Mouse (Mus musculus) forebrain, embryonic 11.5 days (tissue): ENCODE results near the gene Gm10643. TPM values are rescaled to one million over a fixed set of nuclear protein-coding genes. Genes with fewer than 3 reads are reported as not detected.
A peak's percentile ranks its signal among the peaks of the same experiment; 100 is the strongest.

Source experiments
- ATAC-seq: fragments of 200-750 bp; cut with Nextera tagmentation; replicated peaks from 2 replicates; pipeline ENCODE4 v1.8.0; 2017; ENCODE audit warnings: moderate TSS enrichment; ENCODE audit not compliant: low FRiP score
- DNase-seq: peaks from one replicate; pipeline ENCODE4 v3.0.0-alpha.2; 2017; ENCODE audit warnings: low spot score
- H3K27ac ChIP-seq: fragments of 300-500 bp; sonication (generic); 2 replicates; pipeline ENCODE4 v1.5.1; 2014; ENCODE audit warnings: low read depth, low read length
- H3K27me3 ChIP-seq: fragments of 300-500 bp; sonication (generic); 2 replicates; pipeline ENCODE4 v1.6.1; 2014; ENCODE audit warnings: mild to moderate bottlenecking, low read length, mixed read lengths; ENCODE audit not compliant: control insufficient read depth, insufficient read depth
- H3K36me3 ChIP-seq: fragments of 300-500 bp; sonication (generic); 2 replicates; pipeline ENCODE4 v1.6.1; 2014; ENCODE audit warnings: mild to moderate bottlenecking, low read length, moderate library complexity, mixed read lengths; ENCODE audit not compliant: control insufficient read depth, insufficient read depth
- H3K4me1 ChIP-seq: fragments of 300-500 bp; sonication (generic); replicated peaks from 2 replicates; pipeline ENCODE4 v1.6.1; 2014; ENCODE audit warnings: low read length, mixed read lengths; ENCODE audit not compliant: control insufficient read depth, insufficient read depth
- H3K4me2 ChIP-seq: fragments of 300-500 bp; sonication (generic); 2 replicates; pipeline ENCODE4 v1.6.1; 2014; ENCODE audit warnings: low read depth, mild to moderate bottlenecking, low read length, moderate library complexity, mixed read lengths; ENCODE audit not compliant: severe bottlenecking
- H3K4me3 ChIP-seq: fragments of 300-500 bp; sonication (generic); 2 replicates; pipeline ENCODE4 v1.5.1; 2014; ENCODE audit warnings: low read depth, low read length
- H3K9ac ChIP-seq: fragments of 300-500 bp; sonication (generic); 2 replicates; pipeline ENCODE4 v1.6.1; 2014; ENCODE audit warnings: low read length
- H3K9me3 ChIP-seq: fragments of 300-500 bp; sonication (generic); 2 replicates; pipeline ENCODE4 v1.6.1; 2016; ENCODE audit warnings: low read length, mixed read lengths; ENCODE audit not compliant: control insufficient read depth
- WGBS: fragments of 180-500 bp; shearing (Covaris S2); extraction: QIAGEN DNeasy Blood & Tissue Kit; methylation state at CpG from one replicate; pipeline ENCODE4 v1.1.7; 2014; 5-methylcytosine and 5-hydroxymethylcytosine counted together
- polyA plus RNA-seq: library from polyadenylated mRNA; unstranded; fragments of >200 nt; fragmentation: Nextera tagmentation; extraction: Ambion mirVana; gene quantifications from 2 replicates; pipeline ENCODE4 v1.2.1, GENCODE M21; 2014

Gm10643 gene
- polyA plus RNA-seq: 1.4 and 1.6 TPM in 2 replicates

GRCm38 (mm10) chr8:84065037-84065436, at the start of gene Gm10643:
Gene Gm10643 (minus strand): TSS chr8:84065137.
- ATAC-seq (no peak), DNase-seq (no peak)
- whole genome bisulfite sequencing: 82% methylated on average over 1 of the region's 1 CpGs
- Histone ChIP-seq H3K4me1 (peaks cover 2% of the 10 kb centered on the region; the same call in 1 of the 2 replicates), H3K27ac (peak within 1 kb of the TSS; percentile 39; the same call in 1 of the 2 replicates), H3K9me3 (no peaks in the 10 kb centered on the region), H3K27me3 (no peaks in the 10 kb centered on the region), H3K9ac (peak within 1 kb of the TSS; percentile 75), H3K4me2 (peak within 1 kb of the TSS; percentile 81), H3K4me3 (peak within 1 kb of the TSS; percentile 96), H3K36me3 (no peaks in the 10 kb centered on the region)

GRCm38 (mm10) chr8:84106216-84107040, 41.5 kb upstream of the Gm10643 start:
- Histone ChIP-seq H3K27ac (no peak overlapping the region), H3K4me1 (peaks cover 5% of the 10 kb centered on the region; the same call in 1 of the 2 replicates), H3K4me2 (no peak overlapping the region), H3K9ac (no peak overlapping the region), H3K9me3 (no peaks in the 10 kb centered on the region; the same call in 1 of the 2 replicates), H3K4me3 (no peak overlapping the region), H3K36me3 (peaks cover 3% of the 10 kb centered on the region; the same call in 1 of the 2 replicates), H3K27me3 (no peaks in the 10 kb centered on the region)
- ATAC-seq: no peak
- WGBS: 93% methylated on average over 6 of the region's 6 CpGs
- no peak for DNase-seq

- 82% methylated on average over 2 of the region's 2 CpGs for WGBS
- Histone ChIP-seq H3K4me3 (no peak overlapping the region), H3K36me3 (peaks cover 3% of the 10 kb centered on the region; the same call in 1 of the 2 replicates), H3K9me3 (no peaks in the 10 kb centered on the region; the same call in 1 of the 2 replicates), H3K4me2 (no peak overlapping the region), H3K27me3 (no peaks in the 10 kb centered on the region), H3K4me1 (peaks cover 5% of the 10 kb centered on the region; the same call in 1 of the 2 replicates), H3K27ac (no peak overlapping the region), H3K9ac (no peak overlapping the region)
- no peak for ATAC-seq
- no peak for DNase-seq
These were observed 40.7 kb upstream of the Gm10643 start for GRCm38 (mm10) chr8:84105676-84106075.

GRCm38 (mm10) chr8:84104697-84105609, 40.0 kb upstream of the Gm10643 start, which contains the start of gene Dcaf15:
Gene Dcaf15 (minus strand): TSS chr8:84104768.
- Histone ChIP-seq H3K27ac (peak within 1 kb of the TSS; percentile 87), H3K36me3 (peaks cover 3% of the 10 kb centered on the region; the same call in 1 of the 2 replicates), H3K9ac (peak within 1 kb of the TSS; percentile 79), H3K27me3 (no peaks in the 10 kb centered on the region), H3K4me2 (peak within 1 kb of the TSS; percentile 83), H3K4me3 (peak within 1 kb of the TSS; percentile 70), H3K9me3 (no peaks in the 10 kb centered on the region; the same call in 1 of the 2 replicates), H3K4me1 (peaks cover 5% of the 10 kb centered on the region; the same call in 1 of the 2 replicates)
- WGBS: 7% methylated on average over 42 of the region's 42 CpGs
- peak; percentile 98 for DNase-seq
- ATAC-seq: peak; percentile 96

- ATAC-seq: peak; percentile 79
- 0% methylated on average over 22 of the region's 29 CpGs for WGBS
These were observed 39.3 kb upstream of the Gm10643 start for GRCm38 (mm10) chr8:84104221-84104620.

GRCm38 (mm10) chr8:84103601-84104000, 38.7 kb upstream of the Gm10643 start:
- H3K9ac ChIP-seq: peak overlapping the region; percentile 79
- 53% methylated on average over 3 of the region's 3 CpGs for WGBS
- peak overlapping the region; percentile 87; the same call in 1 of the 2 replicates for H3K27ac ChIP-seq

More at GRCm38 (mm10) chr8:84104221-84104620, 39.3 kb upstream of the Gm10643 start:
- Histone ChIP-seq H3K4me3 (peak overlapping the region; percentile 70), H3K4me2 (peak overlapping the region; percentile 83), H3K4me1 (peaks cover 5% of the 10 kb centered on the region; the same call in 1 of the 2 replicates), H3K9me3 (no peaks in the 10 kb centered on the region; the same call in 1 of the 2 replicates), H3K27ac (peak overlapping the region; percentile 87), H3K9ac (peak overlapping the region; percentile 79), H3K36me3 (peaks cover 3% of the 10 kb centered on the region; the same call in 1 of the 2 replicates), H3K27me3 (no peaks in the 10 kb centered on the region)
- peak; percentile 91 for DNase-seq

GRCm38 (mm10) chr8:84101476-84102270, 36.7 kb upstream of the Gm10643 start:
- Histone ChIP-seq H3K36me3 (peaks cover 14% of the 10 kb centered on the region; the same call in 1 of the 2 replicates), H3K9ac (no peak overlapping the region), H3K27ac (no peak overlapping the region), H3K4me2 (no peak overlapping the region), H3K9me3 (no peaks in the 10 kb centered on the region), H3K4me3 (no peak overlapping the region), H3K27me3 (no peaks in the 10 kb centered on the region), H3K4me1 (peaks cover 5% of the 10 kb centered on the region; the same call in 1 of the 2 replicates)
- WGBS: 95% methylated on average over 25 of the region's 25 CpGs
- DNase-seq: no peak
- ATAC-seq: no peak

More at GRCm38 (mm10) chr8:84103601-84104000, 38.7 kb upstream of the Gm10643 start:
- Histone ChIP-seq H3K4me1 (peaks cover 5% of the 10 kb centered on the region; the same call in 1 of the 2 replicates), H3K9me3 (no peaks in the 10 kb centered on the region; the same call in 1 of the 2 replicates), H3K4me3 (peak overlapping the region; percentile 70), H3K4me2 (peak overlapping the region; percentile 83), H3K27me3 (no peaks in the 10 kb centered on the region), H3K36me3 (peaks cover 3% of the 10 kb centered on the region; the same call in 1 of the 2 replicates)
- DNase-seq: no peak
- ATAC-seq: no peak
